Mouse (Mus musculus) lung, postnatal 0 days (tissue): ENCODE results near the gene Sipa1l1. TPM values are rescaled to one million over a fixed set of nuclear protein-coding genes. Genes with fewer than 3 reads are reported as not detected.

Experiments used
- ATAC-seq: fragments of 200-750 bp; cut with Nextera tagmentation; 2 replicates; pipeline ENCODE4 v1.8.0; 2017; ENCODE audit warnings: moderate library complexity
- DNase-seq: peaks from one replicate; pipeline ENCODE4 v3.0.0-alpha.2; 2016; ENCODE audit warnings: low spot score
- H3K27ac ChIP-seq: fragments of 300-500 bp; sonication (generic); 2 replicates; pipeline ENCODE4 v1.5.1; 2014; ENCODE audit warnings: antibody characterized with exemption, mild to moderate bottlenecking, low read length, mixed read lengths
- H3K27me3 ChIP-seq: fragments of 300-500 bp; sonication (generic); replicated peaks from 2 replicates; pipeline ENCODE4 v1.6.1; 2014; ENCODE audit warnings: low read length, mixed read lengths; ENCODE audit not compliant: insufficient read depth
- H3K36me3 ChIP-seq: fragments of 300-500 bp; sonication (generic); 2 replicates; pipeline ENCODE4 v1.6.1; 2014; ENCODE audit warnings: low read length, mixed read lengths; ENCODE audit not compliant: insufficient read depth
- H3K4me1 ChIP-seq: fragments of 300-500 bp; sonication (generic); 2 replicates; pipeline ENCODE4 v1.6.1; 2014; ENCODE audit warnings: antibody characterized with exemption, low read depth, low read length, mixed read lengths; ENCODE audit not compliant: insufficient read depth
- H3K4me2 ChIP-seq: fragments of 300-500 bp; sonication (generic); replicated peaks from 2 replicates; pipeline ENCODE4 v1.6.1; 2014; ENCODE audit warnings: low read depth, mild to moderate bottlenecking, low read length, moderate library complexity, mixed read lengths
- H3K4me3 ChIP-seq: fragments of 300-500 bp; sonication (generic); 2 replicates; pipeline ENCODE4 v1.5.1; 2014; ENCODE audit warnings: low read depth, low read length
- H3K9ac ChIP-seq: fragments of 300-500 bp; sonication (generic); replicated peaks from 2 replicates; pipeline ENCODE4 v1.6.1; 2014; ENCODE audit warnings: low read depth, mild to moderate bottlenecking
- H3K9me3 ChIP-seq: fragments of 300-500 bp; sonication (generic); 2 replicates; pipeline ENCODE4 v1.6.1; 2016; ENCODE audit warnings: low read length, mixed read lengths
- CTCF ChIP-seq: IDR thresholded peaks from 2 replicates; pipeline ENCODE4 v1.5.1; 2016; ENCODE audit warnings: antibody characterized with exemption, mild to moderate bottlenecking
- EP300 ChIP-seq: IDR thresholded peaks from 2 replicates; pipeline ENCODE4 v1.6.1; 2016; ENCODE audit warnings: antibody characterized with exemption, mild to moderate bottlenecking, control low read depth
- WGBS: fragments of 180-500 bp; shearing (Covaris S2); extraction: QIAGEN DNeasy Blood & Tissue Kit; methylation state at CpG from one replicate; pipeline ENCODE4 v1.1.7; 2014; 5-methylcytosine and 5-hydroxymethylcytosine counted together
- polyA plus RNA-seq: library from polyadenylated mRNA; unstranded; fragments of >200 nt; fragmentation: Nextera tagmentation; extraction: Ambion mirVana; gene quantifications from 2 replicates; pipeline ENCODE4 v1.2.1, GENCODE M21; 2015

The Sipa1l1 gene
- polyA plus RNA-seq, 1 experiment from 2014 or later = 10.2 TPM

DNA sequence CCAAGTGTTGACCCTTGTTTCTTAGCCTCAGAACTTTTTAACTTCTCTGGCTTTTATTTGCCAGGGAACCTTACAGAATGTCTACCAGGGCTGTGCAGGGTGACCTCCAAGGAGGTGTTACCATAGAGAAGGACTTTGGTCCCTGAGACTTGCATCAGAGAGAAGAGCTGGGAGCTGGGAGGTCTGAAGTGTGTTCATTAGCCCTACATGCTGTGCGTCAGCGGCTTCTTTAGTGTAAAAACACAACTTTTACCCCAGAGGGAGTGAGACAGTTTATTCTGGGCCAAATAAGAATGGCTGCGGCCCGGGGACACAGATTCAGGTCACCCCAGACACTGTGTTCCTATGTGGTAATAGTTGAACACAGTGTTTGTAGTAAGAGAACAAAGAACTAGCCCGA lies 86.9 kb downstream of the Sipa1l1 start:
- no peak overlapping the region for H3K4me3 ChIP-seq
- ATAC-seq (no peak), DNase-seq (no peak)
- TF ChIP-seq EP300 = no peak
- TF ChIP-seq CTCF = no peak
- WGBS = 71% methylated on average over 5 of the region's 5 CpGs
- H3K4me1 ChIP-seq = no peaks in the 10 kb centered on the region
- no peaks in the 10 kb centered on the region for H3K27me3 ChIP-seq
- no peaks in the 10 kb centered on the region for H3K9me3 ChIP-seq
- H3K27ac ChIP-seq = no peak overlapping the region
- no peaks in the 10 kb centered on the region for H3K36me3 ChIP-seq
- H3K9ac ChIP-seq = no peak overlapping the region
- no peak overlapping the region for H3K4me2 ChIP-seq

DNA sequence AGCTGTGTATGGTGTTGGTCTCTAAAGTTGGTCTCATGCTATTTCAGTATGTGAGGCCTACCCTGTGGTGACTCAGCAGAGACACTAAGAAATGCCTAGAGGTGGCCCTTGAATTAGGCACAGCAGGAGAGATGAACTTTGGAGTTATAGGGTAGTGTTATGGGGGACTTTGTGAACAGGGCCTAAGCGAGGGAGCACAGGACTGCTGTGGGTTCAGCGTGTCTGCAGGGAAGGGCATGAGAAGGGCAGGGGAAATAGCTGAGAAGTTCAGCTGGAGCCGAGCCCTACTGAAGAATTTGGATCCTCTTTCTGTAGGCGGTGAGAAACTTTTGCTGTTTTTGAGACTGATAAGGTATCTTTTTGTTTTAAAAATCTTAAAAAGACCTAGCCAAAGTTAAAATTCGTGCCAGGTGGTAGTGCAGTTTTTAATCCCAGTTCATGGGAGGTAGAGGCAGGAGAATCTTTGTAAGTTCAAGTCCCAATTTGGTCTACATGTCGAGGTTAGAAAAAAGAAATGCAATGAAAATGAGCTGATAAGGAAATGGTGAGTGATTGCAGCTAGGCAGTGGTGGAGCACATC lies 87.9 kb downstream of the Sipa1l1 start:
- Histone ChIP-seq H3K4me2 (no peak overlapping the region), H3K27me3 (no peaks in the 10 kb centered on the region), H3K36me3 (no peaks in the 10 kb centered on the region), H3K9ac (no peak overlapping the region), H3K4me1 (no peaks in the 10 kb centered on the region), H3K9me3 (no peaks in the 10 kb centered on the region), H3K27ac (no peak overlapping the region), H3K4me3 (no peak overlapping the region)
- DNase-seq (no peak), ATAC-seq (no peak)
- 71% methylated on average over 6 of the region's 6 CpGs for WGBS
- TF ChIP-seq CTCF = no peak
- TF ChIP-seq EP300 = no peak

DNA sequence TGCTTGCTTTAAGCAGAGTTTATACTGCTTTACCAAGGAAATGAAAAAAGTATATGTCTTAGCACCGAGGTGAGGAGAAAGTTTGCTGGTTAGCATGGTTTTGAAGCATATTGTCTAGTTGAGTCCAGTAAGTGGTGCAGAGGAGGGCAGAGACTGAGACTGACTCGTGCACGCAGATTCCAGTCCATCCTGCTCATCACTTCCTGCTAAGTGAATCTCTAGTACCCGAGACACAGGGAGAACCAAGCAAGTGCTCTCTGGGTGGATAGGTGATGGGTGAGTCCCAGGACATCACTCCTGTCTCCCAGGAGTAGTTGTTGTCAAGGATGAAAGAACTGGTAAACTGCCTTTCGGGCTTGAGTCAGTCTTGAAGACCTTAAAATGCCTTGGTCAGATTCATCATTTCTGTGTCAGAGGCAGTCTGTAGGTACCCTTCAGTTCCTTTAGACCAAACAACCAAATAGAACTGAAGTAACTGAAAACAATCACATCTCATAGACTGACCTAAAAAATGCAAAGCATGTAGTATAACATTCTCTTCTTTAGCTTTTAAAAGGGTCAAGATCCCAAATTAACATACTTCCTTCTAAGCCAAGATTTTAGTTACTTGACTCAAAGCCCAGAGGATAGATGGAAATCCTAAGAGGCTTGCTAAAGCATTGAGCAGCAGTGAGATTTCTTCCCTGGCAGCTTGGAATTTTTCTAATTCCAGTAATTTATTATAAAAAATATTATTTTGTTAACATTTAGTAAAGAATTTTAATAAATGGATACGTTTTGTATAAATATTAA lies 89.1 kb downstream of the Sipa1l1 start:
- Histone ChIP-seq H3K4me1 (no peaks in the 10 kb centered on the region), H3K4me2 (no peak overlapping the region), H3K9ac (no peak overlapping the region), H3K27ac (no peak overlapping the region), H3K36me3 (no peaks in the 10 kb centered on the region), H3K4me3 (no peak overlapping the region), H3K9me3 (no peaks in the 10 kb centered on the region), H3K27me3 (no peaks in the 10 kb centered on the region)
- no peak for TF ChIP-seq EP300
- TF ChIP-seq CTCF = no peak
- DNase-seq (peak; percentile 34), ATAC-seq (no peak)
- 71% methylated on average over 6 of the region's 6 CpGs for WGBS

DNA sequence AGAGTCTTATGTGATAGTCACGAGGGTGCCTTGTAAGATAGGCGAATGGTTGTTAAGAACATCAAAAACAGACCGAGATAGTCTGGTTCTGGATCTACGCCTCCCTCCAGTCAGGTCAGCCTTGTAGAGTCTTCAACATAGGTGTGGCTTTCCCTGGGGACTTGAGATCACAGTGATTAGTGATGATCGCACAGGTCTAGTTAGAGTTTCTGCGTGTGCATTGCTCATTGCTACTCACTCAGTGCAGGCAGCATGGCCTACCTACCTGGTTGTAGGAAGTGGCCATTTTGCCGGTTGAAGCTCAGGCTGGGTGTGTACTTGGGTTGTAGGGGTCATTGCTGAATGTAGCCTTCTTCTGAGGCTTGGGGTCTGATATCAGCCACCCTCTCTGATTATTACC lies 94.3 kb downstream of the Sipa1l1 start:
- H3K4me1 ChIP-seq = no peaks in the 10 kb centered on the region
- no peak overlapping the region for H3K4me3 ChIP-seq
- TF ChIP-seq CTCF (no peak), EP300 (no peak)
- no peak overlapping the region for H3K4me2 ChIP-seq
- WGBS = 89% methylated on average over 7 of the region's 7 CpGs
- no peaks in the 10 kb centered on the region for H3K9me3 ChIP-seq
- DNase-seq (no peak), ATAC-seq (no peak)
- H3K27ac ChIP-seq = no peak overlapping the region
- no peaks in the 10 kb centered on the region for H3K27me3 ChIP-seq
- no peaks in the 10 kb centered on the region for H3K36me3 ChIP-seq
- H3K9ac ChIP-seq = no peak overlapping the region

DNA sequence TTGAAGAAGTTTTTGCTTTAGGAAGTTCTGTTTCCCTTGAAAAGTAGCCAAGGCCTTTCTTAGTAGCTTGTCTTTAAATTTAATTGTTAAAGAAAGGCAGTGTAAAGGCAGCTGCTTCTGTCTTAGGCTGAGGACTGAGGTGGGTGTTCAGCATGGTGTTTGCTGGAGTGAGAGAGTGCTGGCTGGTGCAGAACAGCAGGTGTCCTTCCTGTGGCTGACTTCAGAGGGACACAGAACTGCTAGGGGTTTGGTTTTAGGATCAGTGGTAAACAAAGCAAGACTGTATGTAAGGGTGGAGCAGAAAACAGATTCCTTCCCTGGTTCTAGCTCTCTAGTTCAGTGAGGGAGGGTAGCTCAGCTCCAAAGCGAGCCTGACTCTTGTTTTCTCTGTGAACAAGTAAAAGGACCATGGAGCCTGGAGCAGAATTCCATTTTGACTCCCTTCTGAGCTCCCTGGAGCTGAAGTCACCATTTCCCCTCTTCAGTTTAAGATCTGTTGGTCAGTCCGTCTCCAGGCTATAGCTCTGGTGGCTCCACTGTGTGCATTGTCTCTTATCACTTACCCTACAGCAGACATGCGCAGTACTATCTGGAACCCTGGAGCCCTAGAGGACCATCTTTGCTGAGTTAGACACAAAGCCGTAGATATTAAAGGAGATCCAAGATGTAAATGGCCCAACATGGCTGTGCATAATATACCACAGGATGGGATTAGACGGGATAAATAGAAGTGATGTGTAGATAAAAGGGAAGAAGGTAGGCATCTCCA lies 95.1 kb downstream of the Sipa1l1 start:
- Histone ChIP-seq H3K4me3 (no peak overlapping the region), H3K9ac (no peak overlapping the region), H3K27ac (no peak overlapping the region), H3K36me3 (no peaks in the 10 kb centered on the region), H3K9me3 (no peaks in the 10 kb centered on the region), H3K27me3 (no peaks in the 10 kb centered on the region), H3K4me1 (no peaks in the 10 kb centered on the region), H3K4me2 (no peak overlapping the region)
- DNase-seq (no peak), ATAC-seq (no peak)
- TF ChIP-seq EP300 (no peak), CTCF (no peak)
- 93% methylated on average over 5 of the region's 5 CpGs for WGBS
